Mouse (Mus musculus): ENCODE data around the gene Rdh11.

Gene Rdh11

DNA sequence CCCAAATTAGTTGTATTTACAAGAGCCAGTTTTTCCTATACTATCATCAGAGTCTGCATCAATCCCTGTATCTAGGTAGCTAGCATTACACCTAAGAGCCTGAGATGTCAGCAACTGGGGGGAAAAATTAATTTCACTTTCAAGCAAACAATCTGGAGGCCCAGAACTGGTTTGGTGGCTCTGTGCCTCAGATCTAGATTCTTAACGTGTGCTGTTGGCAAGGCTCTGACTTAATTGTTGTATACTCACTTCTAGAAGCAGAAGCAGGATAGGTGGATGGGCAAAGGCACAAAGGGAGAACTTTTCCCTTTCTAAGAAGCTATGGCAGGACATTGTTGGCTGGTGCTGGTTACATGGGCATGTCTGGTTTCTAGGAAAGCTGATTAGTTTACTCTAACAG lies 52.7 kb downstream of the Rdh11 start:
- DNase-seq (ENCODE audit: low spot score in 2 of 2): no peak

DNA sequence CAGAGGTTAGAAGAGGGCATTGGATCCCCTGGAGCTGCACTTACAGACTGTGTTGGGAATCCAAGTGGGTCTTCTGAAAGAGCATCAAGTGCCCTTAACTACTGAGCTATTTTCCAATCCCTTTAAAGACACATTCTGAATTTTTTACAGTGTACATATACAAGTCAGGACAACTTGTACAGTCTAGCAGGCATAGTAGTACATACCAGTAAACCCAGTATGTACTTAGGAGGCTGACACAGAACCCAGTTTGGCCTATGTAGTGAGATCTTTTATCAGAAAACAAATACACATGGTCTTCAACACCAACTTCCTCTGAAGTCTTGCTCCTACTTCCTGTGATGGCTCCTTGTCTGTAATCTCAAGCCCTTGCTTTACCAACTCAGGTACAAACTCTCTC lies 53.1 kb downstream of the Rdh11 start:
- no peak for DNase-seq (ENCODE audit: low spot score in 2 of 2)

DNA sequence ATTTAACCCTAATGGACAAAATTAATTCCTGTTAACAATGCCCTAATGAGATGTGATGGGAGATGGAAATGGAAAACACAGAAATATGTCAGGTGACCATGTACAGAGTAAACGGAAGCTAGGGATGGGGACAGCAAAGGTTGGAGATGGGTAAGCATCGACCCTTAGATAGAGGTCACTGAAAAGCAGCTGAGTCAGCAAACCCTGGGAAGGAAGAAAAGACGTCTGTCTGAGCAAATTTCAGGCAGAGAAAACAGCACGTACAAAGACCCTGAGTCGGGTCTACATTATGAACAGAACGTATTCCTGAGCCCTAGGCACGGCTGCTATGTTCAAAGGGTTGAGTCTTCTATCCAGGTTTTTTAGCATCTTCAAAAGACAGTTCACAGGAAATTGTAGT lies 55.1 kb downstream of the Rdh11 start:
- no peak for DNase-seq (ENCODE audit: low spot score in 2 of 2)

DNA sequence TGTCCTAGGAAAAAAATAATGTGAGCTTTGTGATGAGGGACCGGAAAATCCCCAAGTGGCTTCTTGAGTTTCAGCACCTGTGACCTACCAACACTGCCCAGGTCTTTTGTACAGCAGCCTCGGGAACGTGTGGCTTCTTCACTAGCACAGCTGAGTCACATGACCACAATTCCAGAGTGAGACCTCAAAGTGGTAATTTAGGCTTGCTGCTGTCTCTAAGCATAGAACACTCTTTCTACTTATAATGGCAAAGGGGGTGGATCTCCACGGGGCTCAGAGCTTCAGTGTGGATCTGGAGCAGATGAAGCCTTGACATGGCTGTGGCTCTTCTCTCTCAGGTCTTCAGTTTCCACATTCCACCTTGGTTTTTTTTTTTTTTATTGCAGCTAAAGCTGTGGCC lies 57.0 kb downstream of the Rdh11 start:
- DNase-seq (ENCODE audit: low spot score in 2 of 2): peak; percentile 23 to 33

DNA sequence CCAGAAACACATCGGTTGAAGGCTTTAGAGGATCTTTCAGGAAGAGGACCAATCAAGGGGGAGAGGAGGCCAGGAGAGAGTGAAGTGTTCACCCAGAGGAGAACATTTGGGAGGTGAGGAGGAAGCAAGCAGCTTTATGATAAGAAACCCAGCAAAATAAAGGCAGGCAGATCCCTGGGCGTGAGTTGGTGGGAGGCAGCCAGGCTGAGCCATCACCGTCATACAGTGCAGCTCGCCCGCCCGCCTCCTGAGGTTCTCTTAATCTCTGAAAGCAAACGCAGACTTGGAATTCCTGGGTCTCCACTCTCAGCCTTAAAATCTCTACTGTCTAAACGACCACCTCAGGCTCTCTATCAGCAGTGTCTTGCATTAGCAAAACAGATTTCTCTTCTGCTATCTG lies 57.4 kb downstream of the Rdh11 start:
- DNase-seq (ENCODE audit: low spot score in 2 of 2): peak in 1 of 2 experiments; percentile 24

DNA sequence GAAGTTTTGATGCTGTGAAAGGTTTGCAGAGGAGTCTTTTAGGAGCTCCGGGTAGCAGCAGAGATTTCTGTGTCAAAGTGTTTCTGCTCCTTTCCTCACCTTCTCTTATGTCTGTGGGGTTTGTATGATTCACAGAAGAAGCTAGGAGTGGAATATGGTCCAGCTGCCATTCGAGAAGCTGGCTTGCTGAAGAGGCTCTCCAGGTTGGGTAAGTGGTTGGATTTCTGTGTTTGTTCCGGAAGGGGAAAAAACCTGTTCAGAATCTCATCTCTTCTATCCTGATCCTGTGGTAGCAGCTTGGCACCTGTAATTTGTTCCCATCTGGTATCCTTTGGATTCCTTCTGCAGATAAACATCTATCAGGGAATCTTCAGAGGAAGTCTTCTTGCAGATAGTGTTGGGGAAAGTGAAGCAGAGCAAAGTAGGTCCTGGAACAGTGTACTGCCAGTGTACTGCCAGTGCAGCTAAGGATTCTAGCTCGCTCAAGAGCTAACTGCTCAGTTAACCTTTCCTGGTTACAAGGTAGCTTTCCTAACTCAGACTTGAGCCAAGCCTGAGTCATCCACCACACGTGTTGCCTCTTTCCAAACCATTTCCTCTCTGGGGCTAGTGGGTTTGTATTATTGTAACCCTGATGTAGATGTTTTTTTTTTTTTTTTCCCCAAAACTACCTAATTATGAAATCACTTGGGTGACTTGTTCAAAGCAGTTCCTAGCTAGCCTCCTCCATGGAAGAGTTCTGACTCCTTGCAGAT lies 60.2 kb downstream of the Rdh11 start:
- DNase-seq (ENCODE audit: low spot score in 2 of 2): no peak

DNA sequence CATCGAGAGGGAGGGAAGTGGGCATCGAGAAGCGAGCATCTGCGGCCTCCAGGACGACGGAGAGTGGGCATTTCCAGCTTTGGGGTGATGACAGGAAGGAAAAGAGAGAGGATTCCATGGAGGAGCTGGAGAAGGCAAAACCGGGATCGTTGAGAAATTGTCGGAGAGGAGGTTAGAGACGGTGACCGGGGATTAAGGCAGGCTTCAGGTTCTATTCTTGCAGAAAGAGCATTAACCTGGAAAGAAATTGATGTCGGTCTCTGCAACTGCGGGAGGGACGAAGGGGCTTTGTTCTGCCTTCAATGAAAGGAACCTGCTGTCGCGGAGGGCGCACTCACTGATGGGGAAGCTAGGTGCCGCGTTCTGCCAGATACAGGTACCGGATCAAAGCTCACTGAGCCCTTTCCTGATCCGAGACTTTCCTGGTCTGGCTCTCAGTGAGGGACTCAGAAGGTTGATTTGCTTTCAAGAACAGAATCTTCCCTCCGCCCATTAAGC lies 60.9 kb downstream of the Rdh11 start:
- DNase-seq (ENCODE audit: low spot score in 2 of 2): no peak

DNA sequence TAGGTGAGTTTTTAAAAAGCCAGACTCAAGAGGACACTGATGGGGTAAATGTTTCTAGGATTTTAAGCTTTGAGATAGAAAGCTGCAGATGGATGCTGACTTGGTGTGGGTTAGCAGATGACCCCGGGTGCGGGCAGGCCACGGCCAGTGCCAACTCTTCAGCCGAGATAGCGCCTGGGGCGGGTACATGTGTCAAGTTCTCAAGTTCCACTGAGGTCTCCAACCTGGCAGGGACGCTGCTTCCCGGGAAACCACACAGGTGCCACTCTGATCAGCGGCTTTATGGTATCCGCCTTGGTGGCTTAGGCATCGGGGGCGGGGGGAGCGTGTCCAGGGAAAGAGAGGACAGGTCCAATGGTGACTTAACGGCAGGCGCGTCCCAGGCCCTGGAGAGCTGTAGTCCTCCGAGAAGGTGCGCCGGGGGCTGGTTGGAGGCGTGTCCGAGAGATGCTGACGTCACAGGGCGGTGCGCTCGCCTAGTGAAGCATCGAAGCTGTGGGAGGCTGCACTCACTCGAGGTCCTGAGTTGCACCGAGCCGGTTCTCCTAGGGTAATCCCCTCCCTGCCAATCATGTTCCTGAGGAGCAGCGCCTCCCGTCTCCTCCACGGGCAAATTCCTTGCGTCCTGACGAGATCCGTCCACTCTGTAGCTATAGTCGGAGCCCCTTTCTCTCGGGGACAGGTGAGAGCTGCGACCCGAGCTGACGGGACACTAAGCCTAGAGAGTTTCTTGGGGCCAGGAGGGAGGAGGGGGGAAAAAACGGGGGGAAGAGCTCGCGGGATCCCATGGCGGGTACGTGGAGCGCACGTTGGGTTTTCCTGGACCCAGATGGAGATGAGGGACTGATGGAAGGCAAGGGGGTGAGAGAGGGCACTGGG lies 61.6 kb downstream of the Rdh11 start, which contains the start of gene Arg2:
Arg2 (plus strand) TSS at position 479 of the 879 bp plus-strand sequence.
- DNase-seq (ENCODE audit: low spot score in 2 of 2): peak; percentile 84 to 86
